Mouse (Mus musculus) liver, adult 2 months (tissue): ENCODE results near the gene Ear1.
"Not testable (repeated sequence)": the region's sequence is repeated elsewhere in the genome, so short reads cannot be mapped to it uniquely, and the experiment has no call there.

Experiments
- CTCF ChIP-seq: fragments of 200-500 bp; IDR thresholded peaks from 2 replicates; pipeline ENCODE4 v1.5.1; 2011; ENCODE audit warnings: low read depth, low read length, control low read depth
- POLR2A ChIP-seq: fragments of 200-500 bp; IDR thresholded peaks from 2 replicates; pipeline ENCODE4 v1.6.1; 2011; ENCODE audit warnings: low read length, control low read depth; ENCODE audit not compliant: insufficient read depth; ENCODE audit errors: extremely low read depth

DNA sequence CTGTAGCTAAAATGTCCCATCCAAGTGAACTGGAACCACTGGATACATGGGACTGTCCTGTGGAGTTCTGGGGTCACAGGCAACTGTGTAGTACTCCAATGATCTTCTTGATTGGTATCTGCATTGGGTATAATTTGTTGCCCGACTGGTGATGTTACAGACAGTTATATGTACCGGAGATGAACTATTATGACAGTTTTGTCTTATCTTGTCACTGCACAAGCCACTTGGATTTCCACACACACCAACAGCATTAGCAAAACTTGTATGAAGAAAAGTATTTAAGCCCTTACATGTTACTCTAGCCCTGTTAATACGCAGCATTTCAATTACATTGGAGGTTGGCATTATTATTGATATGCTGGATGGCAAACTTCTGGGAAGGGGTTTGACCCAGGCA lies 455 bp downstream of the Ear1 start:
- TF ChIP-seq POLR2A, CTCF: not testable (repeated sequence)
